Mouse (Mus musculus): Measurements from ENCODE around the gene Dhcr24. TPM values are rescaled to one million over a fixed set of nuclear protein-coding genes. Genes with fewer than 3 reads are reported as not detected.
A peak's percentile ranks its signal among the peaks of the same experiment; 100 is the strongest.

Gene Dhcr24
- polyA plus RNA-seq, 1 experiment = 89.2 TPM

DNA sequence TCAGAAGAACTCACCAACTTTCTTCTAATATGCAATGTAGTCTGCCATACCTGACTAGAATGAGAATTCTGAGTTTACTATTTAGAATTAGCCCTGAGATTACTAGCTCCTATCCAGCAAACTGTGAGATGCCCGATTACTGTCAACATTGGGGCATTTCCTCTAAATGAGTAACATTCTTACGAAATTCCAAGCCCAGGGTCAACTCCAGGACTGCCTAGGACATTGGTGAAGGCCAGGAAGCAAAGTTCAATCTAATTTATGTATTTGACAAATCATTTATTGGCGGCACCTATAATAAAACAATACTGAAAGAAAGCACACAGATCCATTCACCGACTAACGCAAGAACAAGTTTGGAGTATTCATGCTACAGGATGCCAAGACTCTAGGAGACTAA, 21.1 kb upstream of the Dhcr24 start:
- no peak for DNase-seq (ENCODE audit: low read depth)
- TF ChIP-seq CTCF (IDR thresholded peaks at IDR 0.05; ENCODE audit: borderline replicate concordance, extremely low read depth, insufficient read depth, insufficient read length) (no peak), POLR2A (IDR thresholded peaks at IDR 0.05; ENCODE audit: borderline replicate concordance, extremely low read depth, insufficient read depth, insufficient read length, poor library complexity, severe bottlenecking) (no peak)

DNA sequence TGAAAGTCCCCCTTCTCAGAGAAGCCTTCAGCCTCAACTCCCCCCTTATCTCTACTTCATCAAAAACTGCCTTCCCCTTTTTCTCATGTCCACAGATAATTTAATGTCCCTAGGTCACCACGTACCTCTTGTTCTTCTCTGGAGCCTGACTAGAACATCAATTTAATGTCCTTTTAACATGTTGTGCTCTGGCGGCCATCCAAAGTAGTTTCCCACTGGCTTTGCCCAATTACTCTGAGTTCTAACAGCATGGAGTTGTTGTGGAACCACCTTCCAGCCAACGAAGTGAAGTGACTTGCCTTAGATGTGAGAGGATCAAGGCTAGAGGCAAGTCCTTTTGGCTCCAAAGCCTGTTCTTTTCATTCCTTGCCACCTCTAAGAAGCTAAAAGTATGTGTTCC, 19.3 kb upstream of the Dhcr24 start:
- DNase-seq (ENCODE audit: low read depth) = no peak
- TF ChIP-seq POLR2A (IDR thresholded peaks at IDR 0.05; ENCODE audit: borderline replicate concordance, extremely low read depth, insufficient read depth, insufficient read length, poor library complexity, severe bottlenecking) = no peak
- TF ChIP-seq CTCF (IDR thresholded peaks at IDR 0.05; ENCODE audit: borderline replicate concordance, extremely low read depth, insufficient read depth, insufficient read length) = no peak

DNA sequence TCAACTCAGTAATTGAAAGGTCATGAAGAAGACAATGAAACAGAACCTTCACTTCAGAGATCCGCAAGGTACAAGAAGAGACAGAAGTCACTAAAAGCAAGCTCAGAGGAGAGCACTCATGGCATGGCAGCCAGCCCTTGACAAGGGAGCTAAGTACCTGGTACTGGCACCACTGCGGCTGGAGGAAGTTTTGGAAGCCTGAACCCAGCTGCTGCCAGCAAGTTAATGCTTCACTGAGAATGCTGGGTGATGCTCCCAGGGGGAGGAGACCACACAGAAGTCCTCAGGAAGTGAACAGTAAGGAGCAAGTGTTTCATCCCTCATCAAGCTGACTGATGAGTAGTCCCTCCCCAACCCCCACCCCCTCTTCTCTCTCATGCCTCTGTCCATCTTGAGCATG, 18.6 kb upstream of the Dhcr24 start:
- DNase-seq (ENCODE audit: low read depth) = no peak
- TF ChIP-seq POLR2A (IDR thresholded peaks at IDR 0.05; ENCODE audit: borderline replicate concordance, extremely low read depth, insufficient read depth, insufficient read length, poor library complexity, severe bottlenecking) (no peak), CTCF (IDR thresholded peaks at IDR 0.05; ENCODE audit: borderline replicate concordance, extremely low read depth, insufficient read depth, insufficient read length) (no peak)

DNA sequence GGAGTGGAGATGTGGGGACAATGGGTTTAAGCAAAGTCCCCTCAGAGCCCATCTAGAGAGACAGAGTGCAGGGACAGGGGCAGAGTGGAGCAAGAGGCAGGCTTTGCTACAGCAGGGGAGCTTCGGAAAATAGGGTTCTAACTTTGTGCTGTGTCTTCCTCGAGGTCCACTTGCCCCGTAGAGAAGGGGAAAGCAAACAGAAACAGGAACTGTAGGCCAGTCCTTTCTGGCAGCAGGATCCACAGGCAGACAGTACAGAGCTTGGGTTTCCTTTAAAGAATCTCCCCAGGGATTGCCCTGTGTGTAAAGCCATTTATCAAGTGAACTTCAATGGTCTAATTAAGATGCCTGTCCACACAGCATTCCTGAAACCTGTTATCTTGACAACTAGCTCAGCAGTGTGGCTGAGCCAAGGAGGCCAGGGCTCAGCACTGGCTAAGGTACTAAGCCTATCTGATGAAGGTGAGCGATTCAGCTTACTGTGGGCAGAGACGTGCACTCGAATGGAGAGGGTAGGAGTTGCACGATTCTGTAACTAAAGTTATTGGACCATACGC, 14.9 kb upstream of the Dhcr24 start:
- TF ChIP-seq POLR2A (IDR thresholded peaks at IDR 0.05; ENCODE audit: borderline replicate concordance, extremely low read depth, insufficient read depth, insufficient read length, poor library complexity, severe bottlenecking) (no peak), CTCF (IDR thresholded peaks at IDR 0.05; ENCODE audit: borderline replicate concordance, extremely low read depth, insufficient read depth, insufficient read length) (no peak)
- no peak for DNase-seq (ENCODE audit: low read depth)

DNA sequence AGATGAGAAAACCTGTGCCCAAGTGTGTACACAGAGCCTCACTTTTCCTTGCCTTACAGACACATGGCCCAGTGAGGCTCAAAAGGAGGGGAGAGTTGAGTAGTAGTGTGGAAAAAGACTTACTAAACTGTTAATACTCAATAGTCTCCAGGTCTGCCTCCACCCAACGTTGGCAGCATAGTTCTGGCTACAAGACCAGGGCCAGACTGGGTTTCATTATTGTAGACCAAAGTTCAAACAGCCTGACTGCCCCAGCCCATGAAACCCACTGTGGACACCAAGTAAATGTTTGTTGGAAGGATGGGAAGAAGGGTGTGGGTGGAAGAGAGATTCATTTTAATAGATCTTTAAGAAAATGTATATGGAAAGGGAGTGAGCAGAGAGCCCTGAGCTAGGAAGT, 13.9 kb upstream of the Dhcr24 start:
- DNase-seq (ENCODE audit: low read depth) = no peak
- no peak for TF ChIP-seq CTCF (IDR thresholded peaks at IDR 0.05; ENCODE audit: borderline replicate concordance, extremely low read depth, insufficient read depth, insufficient read length)
- no peak for TF ChIP-seq POLR2A (IDR thresholded peaks at IDR 0.05; ENCODE audit: borderline replicate concordance, extremely low read depth, insufficient read depth, insufficient read length, poor library complexity, severe bottlenecking)

DNA sequence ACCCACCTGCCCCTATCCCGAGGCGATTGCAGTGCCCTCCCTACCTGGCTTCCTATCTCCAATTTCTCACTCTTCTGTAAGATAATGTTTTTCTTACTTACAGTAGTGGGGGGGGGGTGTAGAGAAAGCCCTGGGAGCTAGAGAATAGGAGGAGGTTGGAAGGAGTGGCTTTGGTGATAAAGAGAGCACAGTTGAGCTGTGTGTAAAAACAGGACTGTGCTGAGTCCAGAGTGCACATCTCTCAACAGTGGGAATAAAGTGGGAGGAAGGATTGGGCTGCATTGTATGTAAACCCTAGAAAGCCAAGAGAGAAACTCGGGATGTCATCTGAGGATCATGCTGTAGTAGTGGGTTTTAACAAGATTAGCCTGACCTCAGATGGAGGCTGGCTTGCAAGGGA, 12.7 kb upstream of the Dhcr24 start:
- DNase-seq (ENCODE audit: low read depth) = no peak
- no peak for TF ChIP-seq CTCF (IDR thresholded peaks at IDR 0.05; ENCODE audit: borderline replicate concordance, extremely low read depth, insufficient read depth, insufficient read length)
- no peak for TF ChIP-seq POLR2A (IDR thresholded peaks at IDR 0.05; ENCODE audit: borderline replicate concordance, extremely low read depth, insufficient read depth, insufficient read length, poor library complexity, severe bottlenecking)

DNA sequence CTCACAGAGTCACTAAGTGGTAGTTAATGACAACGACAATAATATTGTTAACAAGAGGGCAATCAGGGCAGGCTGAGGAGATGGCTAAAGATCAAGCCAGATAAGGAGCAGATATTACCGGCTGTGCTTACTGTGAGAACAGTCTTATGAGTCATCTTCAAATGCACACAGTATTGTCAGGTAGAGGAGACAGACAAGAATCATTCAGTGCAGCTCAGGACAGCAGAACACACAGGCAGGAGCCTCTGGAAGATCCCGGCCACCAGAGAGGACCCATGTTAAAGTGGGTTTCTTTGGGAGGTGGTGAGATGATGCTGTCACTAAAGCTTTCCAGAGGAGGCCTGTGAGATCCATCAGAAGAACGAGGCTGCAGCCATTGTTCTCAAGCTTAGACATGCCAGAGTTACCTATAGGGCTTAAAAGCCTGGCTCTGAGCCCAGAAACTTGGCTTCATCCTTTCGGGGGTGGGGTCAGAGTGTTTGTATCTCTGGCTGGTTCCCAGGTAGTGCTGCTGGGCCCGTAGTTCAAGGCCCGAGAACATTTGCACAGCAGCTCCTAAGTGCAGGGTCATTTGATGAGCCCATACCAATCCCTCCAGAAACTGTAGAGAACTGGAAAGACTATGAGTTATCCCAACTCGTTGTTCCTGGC, 10.2 kb upstream of the Dhcr24 start:
- TF ChIP-seq POLR2A (IDR thresholded peaks at IDR 0.05; ENCODE audit: borderline replicate concordance, extremely low read depth, insufficient read depth, insufficient read length, poor library complexity, severe bottlenecking) (no peak), CTCF (IDR thresholded peaks at IDR 0.05; ENCODE audit: borderline replicate concordance, extremely low read depth, insufficient read depth, insufficient read length) (no peak)

DNA sequence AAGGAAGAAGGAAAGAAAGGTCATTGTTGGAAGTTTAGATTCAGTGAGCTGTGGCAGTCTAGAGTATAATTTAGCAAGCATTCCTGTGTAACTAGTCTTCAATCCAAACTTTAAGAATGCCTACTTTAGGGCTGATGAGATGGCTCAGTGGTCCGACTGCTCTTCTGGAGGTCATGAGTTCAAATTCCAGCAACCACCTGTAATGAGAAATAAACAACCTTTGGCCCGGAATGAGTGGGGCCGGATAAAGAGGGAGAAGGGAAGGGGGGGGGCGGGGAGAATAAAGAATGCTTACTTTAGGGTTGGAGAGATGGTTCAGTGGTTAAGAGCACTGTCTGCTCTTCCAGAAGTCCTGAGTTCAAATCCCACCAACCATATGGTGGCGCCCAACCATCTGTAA, 3.6 kb upstream of the Dhcr24 start:
- TF ChIP-seq POLR2A (IDR thresholded peaks at IDR 0.05; ENCODE audit: borderline replicate concordance, extremely low read depth, insufficient read depth, insufficient read length, poor library complexity, severe bottlenecking) (no peak), CTCF (IDR thresholded peaks at IDR 0.05; ENCODE audit: borderline replicate concordance, extremely low read depth, insufficient read depth, insufficient read length) (no peak)
- no peak for DNase-seq (ENCODE audit: low read depth)

More for the DNA sequence above, 10.2 kb upstream of the Dhcr24 start:
- no peak for DNase-seq (ENCODE audit: low read depth)

DNA sequence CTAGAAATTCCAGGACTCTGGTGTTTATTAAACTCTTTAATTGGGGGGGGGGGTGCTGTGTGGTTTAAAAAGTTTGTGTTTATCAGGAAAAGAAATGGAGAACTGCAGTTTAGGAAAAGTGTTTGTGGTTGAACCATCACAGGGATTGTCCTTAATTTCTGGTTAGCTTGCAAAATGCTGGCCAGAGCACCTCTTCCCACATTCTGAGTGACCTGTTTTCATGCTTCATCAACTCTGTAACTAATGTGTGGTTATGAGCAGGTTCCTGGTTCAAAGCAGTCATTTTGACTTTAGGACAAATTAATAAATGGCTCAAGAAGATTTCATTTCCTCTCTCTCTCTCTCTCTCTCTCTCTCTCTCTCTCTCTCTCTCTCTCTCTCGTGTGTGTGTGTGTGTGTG, 2.9 kb upstream of the Dhcr24 start:
- DNase-seq (ENCODE audit: low read depth) = no peak
- TF ChIP-seq POLR2A (IDR thresholded peaks at IDR 0.05; ENCODE audit: borderline replicate concordance, extremely low read depth, insufficient read depth, insufficient read length, poor library complexity, severe bottlenecking) (no peak), CTCF (IDR thresholded peaks at IDR 0.05; ENCODE audit: borderline replicate concordance, extremely low read depth, insufficient read depth, insufficient read length) (no peak)

DNA sequence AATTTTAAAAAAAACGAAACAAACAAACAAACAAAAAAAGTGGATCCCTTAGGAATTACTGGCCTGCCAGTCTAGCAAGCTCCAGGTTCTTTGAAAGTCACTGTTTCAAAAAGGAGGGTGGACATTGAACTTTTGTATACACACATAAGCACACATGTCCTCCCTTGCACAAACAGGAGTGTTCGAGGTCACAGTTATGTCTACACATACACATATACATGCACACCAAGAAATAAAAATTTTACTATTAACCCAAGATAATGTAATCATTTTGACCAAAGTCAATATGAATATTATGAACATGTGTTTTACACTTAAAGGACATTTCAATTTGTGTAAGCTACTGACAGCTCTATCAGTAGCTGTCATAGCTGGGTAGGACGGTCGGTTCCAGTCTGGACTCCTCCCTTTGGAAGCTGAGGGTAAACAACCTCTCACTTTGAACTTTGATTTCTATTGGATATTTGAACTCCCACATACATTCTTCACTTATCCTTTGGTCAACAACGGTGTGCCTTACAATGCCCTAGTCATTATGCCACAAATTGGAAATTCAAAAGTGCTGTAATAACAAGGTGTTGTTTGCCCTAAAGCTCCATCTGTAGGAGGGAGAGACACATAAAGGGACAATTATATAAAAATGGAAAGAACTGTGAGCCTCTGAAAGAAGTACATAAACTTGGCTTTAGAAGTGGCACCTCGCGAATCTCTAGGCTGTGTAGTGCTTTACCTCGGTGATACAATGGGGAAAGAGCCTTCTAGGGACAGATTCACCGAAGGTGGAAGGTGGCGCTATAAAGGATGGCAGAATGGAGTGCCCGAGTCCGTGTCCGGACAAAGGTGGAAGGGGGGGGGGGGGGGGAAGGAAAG, 1.3 kb upstream of the Dhcr24 start:
- no peak for TF ChIP-seq CTCF (IDR thresholded peaks at IDR 0.05; ENCODE audit: borderline replicate concordance, extremely low read depth, insufficient read depth, insufficient read length)
- no peak for TF ChIP-seq POLR2A (IDR thresholded peaks at IDR 0.05; ENCODE audit: borderline replicate concordance, extremely low read depth, insufficient read depth, insufficient read length, poor library complexity, severe bottlenecking)
- DNase-seq (ENCODE audit: low read depth) = peak; percentile 23

DNA sequence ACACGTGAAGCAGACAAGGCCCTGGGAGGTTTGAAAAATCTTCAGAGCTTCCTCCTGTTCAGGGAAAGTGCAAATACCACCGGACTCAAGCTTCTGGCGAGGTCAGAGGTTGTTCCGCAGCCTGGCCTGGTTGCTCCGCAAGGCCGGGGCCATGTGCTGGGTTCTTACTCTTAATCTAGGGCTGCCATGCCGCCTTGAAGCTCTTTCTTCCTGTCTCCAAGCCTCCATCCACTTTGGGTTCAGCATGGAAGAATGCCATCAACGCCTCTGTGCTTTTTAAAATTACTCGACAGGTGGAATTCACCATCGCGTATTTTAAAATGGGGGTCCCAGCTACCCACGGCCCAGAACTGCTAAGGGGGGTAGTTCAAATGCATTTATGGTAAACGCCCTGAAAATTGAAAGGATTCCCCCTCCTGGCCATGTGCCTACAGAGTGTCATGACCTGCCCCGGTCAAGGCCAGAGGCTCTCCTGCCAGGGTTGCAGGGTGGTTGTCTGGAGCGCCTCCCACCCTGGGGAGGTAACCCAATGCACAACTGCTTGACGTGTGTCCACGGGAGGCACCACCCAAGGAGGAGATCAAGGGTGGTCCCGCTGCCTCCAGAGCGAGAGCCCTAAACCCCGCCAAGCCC, 509 bp upstream of the Dhcr24 start:
- DNase-seq (ENCODE audit: low read depth) = no peak
- no peak for TF ChIP-seq CTCF (IDR thresholded peaks at IDR 0.05; ENCODE audit: borderline replicate concordance, extremely low read depth, insufficient read depth, insufficient read length)
- no peak; the same call in 1 of the 2 replicates for TF ChIP-seq POLR2A (IDR thresholded peaks at IDR 0.05; ENCODE audit: borderline replicate concordance, extremely low read depth, insufficient read depth, insufficient read length, poor library complexity, severe bottlenecking)
